Mouse (Mus musculus) testis, adult 2 months (tissue): ENCODE results near the gene Rpl18a. TPM values are rescaled to one million over a fixed set of nuclear protein-coding genes. Genes with fewer than 3 reads are reported as not detected.

ENCODE experiments used
- H3K27ac ChIP-seq: fragments of 200-500 bp; 2 replicates; pipeline ENCODE4 v1.5.1; 2012; ENCODE audit warnings: low read depth, low read length; ENCODE audit not compliant: control insufficient read depth, insufficient read depth
- H3K27me3 ChIP-seq: fragments of 200-500 bp; 2 replicates; pipeline ENCODE4 v1.6.1; 2012; ENCODE audit warnings: mild to moderate bottlenecking, low read length, moderate library complexity; ENCODE audit not compliant: control insufficient read depth, insufficient read depth
- H3K36me3 ChIP-seq: fragments of 200-500 bp; 2 replicates; pipeline ENCODE4 v1.6.1; 2012; ENCODE audit warnings: mild to moderate bottlenecking, low read length; ENCODE audit not compliant: control insufficient read depth, insufficient read depth
- H3K4me1 ChIP-seq: fragments of 200-500 bp; 2 replicates; pipeline ENCODE4 v1.6.1; 2012; ENCODE audit warnings: low read length; ENCODE audit not compliant: control insufficient read depth, insufficient read depth
- H3K4me3 ChIP-seq: fragments of 200-500 bp; 2 replicates; pipeline ENCODE4 v1.5.1; 2012; ENCODE audit warnings: low read depth, mild to moderate bottlenecking, low read length, moderate library complexity, mixed read lengths; ENCODE audit not compliant: control insufficient read depth
- CTCF ChIP-seq: fragments of 200-500 bp; IDR thresholded peaks from 2 replicates; pipeline ENCODE4 v1.5.1; 2012; ENCODE audit warnings: low read depth, mild to moderate bottlenecking, inconsistent platforms, low read length, moderate library complexity; ENCODE audit not compliant: control insufficient read depth, insufficient read depth, insufficient replicate concordance
- POLR2A ChIP-seq: fragments of 200-500 bp; IDR thresholded peaks from 2 replicates; pipeline ENCODE4 v1.6.1; 2012; ENCODE audit warnings: low read depth, mild to moderate bottlenecking, inconsistent platforms, low read length, moderate library complexity; ENCODE audit not compliant: control insufficient read depth
- polyA plus RNA-seq: library from polyadenylated mRNA; depleted of rRNA; stranded (reverse); fragments of >200 nt; gene quantifications from 2 replicates; pipeline ENCODE4 v1.2.3, GENCODE M21; 2012; rRNA removed

Rpl18a gene
- polyA plus RNA-seq, 1 experiment: 1,162 TPM

DNA sequence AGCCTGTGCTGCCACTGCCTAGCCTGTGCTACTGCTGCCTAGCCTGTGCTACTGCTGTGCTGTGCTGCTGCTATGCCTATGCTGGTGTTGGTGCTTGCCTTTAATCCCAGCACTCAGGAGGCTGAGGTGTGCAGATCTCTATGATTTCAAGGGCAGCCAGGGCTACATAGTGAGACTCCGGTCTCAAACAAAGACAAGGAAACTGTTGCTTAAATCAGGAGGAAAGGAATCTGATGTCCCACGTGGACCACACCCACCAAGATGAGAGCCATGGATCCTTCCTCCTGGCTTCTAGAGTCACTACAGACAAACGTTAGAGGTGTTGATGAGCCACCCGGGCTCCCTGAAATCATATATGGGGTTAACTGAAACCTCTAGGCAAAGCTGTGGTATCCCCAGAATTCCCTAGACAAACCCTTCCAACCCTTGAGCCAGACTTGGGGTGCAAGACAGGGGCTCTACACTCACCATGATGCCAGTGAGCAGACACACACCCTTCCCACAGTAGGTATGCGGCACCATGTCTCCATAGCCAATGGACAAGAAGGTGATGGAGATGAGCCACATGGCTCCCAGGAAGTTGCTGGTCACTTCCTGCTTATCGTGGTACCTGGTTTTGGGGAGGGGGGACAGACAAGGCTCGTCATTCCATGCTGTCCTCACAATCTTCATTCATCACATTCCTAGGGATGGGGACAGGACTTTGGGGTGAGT, 46.9 kb downstream of the Rpl18a start:
- H3K4me1 ChIP-seq: no peaks in the 10 kb centered on the region
- H3K27me3 ChIP-seq: no peaks in the 10 kb centered on the region
- no peaks in the 10 kb centered on the region for H3K36me3 ChIP-seq
- no peak overlapping the region for H3K27ac ChIP-seq
- H3K4me3 ChIP-seq: no peak overlapping the region
- TF ChIP-seq POLR2A: no peak
- TF ChIP-seq CTCF: no peak

DNA sequence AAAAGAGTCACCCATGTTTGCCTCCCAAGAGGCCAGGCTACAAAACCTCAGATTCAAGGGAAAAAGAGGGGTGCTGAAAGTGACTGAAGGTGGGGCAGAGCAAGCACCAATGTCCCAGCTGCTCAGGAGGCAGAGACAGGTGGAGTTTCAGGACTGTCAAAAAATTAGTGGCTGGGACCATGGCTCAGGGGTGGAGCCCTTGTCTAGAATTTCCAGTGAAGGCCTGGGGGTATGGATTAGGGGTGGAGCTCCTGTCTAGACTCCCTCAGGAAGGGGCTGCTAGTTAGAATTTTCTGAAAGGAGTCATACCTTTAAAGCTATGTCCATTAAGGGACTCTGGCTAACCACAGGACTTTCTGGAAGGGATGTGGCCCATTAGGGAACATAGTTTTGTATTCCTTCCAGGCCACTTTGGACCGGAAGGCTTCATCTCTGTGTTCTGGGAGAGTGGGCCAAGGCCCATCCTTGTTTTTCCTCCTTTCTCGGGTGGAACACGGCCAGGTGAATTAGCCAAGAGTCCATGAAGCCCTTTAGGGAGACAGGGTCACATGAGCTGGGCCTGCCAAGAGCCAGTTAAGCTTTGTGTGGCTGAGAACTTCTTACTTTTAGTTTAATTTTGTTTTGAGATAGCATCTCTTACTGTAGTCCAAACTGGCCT, 47.8 kb downstream of the Rpl18a start:
- Histone ChIP-seq H3K36me3 (no peaks in the 10 kb centered on the region), H3K4me3 (no peak overlapping the region), H3K27ac (no peak overlapping the region), H3K27me3 (no peaks in the 10 kb centered on the region), H3K4me1 (no peaks in the 10 kb centered on the region)
- TF ChIP-seq CTCF: no peak
- TF ChIP-seq POLR2A: no peak

DNA sequence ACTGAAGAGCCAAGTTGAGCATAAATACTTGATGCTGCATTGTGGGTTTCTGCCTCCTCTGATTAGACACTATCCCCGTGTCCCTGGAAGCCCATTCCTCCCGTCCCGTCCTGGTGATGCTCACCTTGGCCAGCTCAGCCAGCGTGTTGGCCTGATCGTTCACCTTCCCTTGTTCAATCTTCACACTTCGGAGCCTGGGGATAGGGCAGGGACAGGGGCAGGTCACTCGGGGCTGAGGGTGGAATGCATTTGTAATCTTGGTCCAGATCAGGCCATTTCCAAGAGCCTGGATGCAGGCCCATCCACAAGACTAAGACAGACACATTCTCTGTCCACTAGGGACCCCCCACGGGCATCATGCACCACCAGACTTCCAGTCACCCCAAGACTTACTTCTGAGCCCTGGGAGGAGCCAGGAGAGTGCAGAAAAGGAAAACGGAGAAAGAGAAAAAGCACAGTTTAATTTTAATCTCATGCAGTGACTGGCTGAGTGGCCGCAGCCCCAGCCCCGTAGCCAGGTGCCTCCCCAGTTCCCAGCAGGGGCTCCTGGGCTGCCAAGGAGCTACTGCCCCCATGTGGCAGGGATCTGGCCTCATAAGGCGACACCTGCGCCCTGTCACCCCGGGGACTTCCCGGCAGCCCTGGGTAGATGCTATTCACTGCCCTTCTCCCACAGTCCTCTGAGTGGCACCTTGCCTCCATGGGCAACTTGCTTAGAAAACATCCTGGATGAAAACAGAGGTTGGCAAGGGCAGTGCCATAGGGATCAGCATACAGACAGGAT, 50.6 kb downstream of the Rpl18a start:
- Histone ChIP-seq H3K4me3 (no peak overlapping the region), H3K36me3 (no peaks in the 10 kb centered on the region), H3K4me1 (peaks cover 1% of the 10 kb centered on the region), H3K27me3 (no peaks in the 10 kb centered on the region), H3K27ac (no peak overlapping the region)
- no peak for TF ChIP-seq POLR2A
- TF ChIP-seq CTCF: no peak

DNA sequence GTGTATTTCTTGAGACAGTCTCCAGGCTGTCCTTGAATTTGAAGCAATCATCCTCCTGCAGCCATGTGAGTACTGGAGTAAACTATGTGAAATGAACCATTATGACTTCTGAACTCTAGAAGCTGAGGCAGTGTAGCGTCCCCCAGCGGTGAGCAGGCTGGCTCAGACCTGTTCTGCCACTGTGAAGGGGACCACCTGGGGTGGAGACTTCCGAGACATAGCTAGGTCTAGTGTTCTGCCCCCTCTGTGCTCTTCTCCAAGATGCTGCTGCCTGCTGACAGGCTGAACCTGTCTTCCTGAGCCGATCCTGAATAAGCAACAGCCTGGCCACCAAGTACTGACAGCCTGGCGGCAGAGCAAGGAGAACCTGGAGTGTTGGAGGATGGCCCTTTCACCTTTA, 52.1 kb downstream of the Rpl18a start:
- Histone ChIP-seq H3K4me1 (peaks cover 10% of the 10 kb centered on the region), H3K27me3 (no peaks in the 10 kb centered on the region), H3K27ac (no peak overlapping the region), H3K36me3 (no peaks in the 10 kb centered on the region), H3K4me3 (no peak overlapping the region)
- TF ChIP-seq CTCF: no peak
- TF ChIP-seq POLR2A: no peak

Other genes with a start within 250 kb of the Rpl18a start
- gene Pgpep1, start 237.0 kb downstream of the Rpl18a start, polyA plus RNA-seq: 3.7 and 4.9 TPM in 2 replicates
- gene Lsm4, start 224.2 kb downstream of the Rpl18a start, polyA plus RNA-seq: 148 and 168 TPM in 2 replicates
- 79.2 and 105 TPM in 2 replicates for gene Jund, start 198.5 kb downstream of the Rpl18a start, polyA plus RNA-seq
- 286 and 302 TPM in 2 replicates for gene Iqcn, start 194.0 kb downstream of the Rpl18a start, polyA plus RNA-seq
- gene Gm3336, start 178.9 kb downstream of the Rpl18a start, polyA plus RNA-seq: 0.86 and 0.91 TPM in 2 replicates
- 1.1 TPM in 2 replicates for gene Pde4c, start 173.7 kb downstream of the Rpl18a start, polyA plus RNA-seq
- 7.9 and 8.2 TPM in 2 replicates for gene Rab3a, start 142.7 kb downstream of the Rpl18a start, polyA plus RNA-seq
- gene Mpv17l2, start 136.5 kb downstream of the Rpl18a start, polyA plus RNA-seq: 13.5 and 14.4 TPM in 2 replicates
- 25.1 and 30.8 TPM in 2 replicates for gene Pik3r2, start 120.7 kb downstream of the Rpl18a start, polyA plus RNA-seq
- 11.0 and 13.1 TPM in 2 replicates for gene Mast3, start 92.4 kb downstream of the Rpl18a start, polyA plus RNA-seq
- 0.25 and 0.40 TPM in 2 replicates for gene Il12rb1, start 89.0 kb downstream of the Rpl18a start, polyA plus RNA-seq
- 17.1 and 19.4 TPM in 2 replicates for gene Arrdc2, start 57.7 kb downstream of the Rpl18a start, polyA plus RNA-seq
- gene Kcnn1, start 34.2 kb downstream of the Rpl18a start, polyA plus RNA-seq: 0.72 and 1.5 TPM in 2 replicates
- gene Ccdc124, start 23.5 kb downstream of the Rpl18a start, polyA plus RNA-seq: 51.3 and 65.9 TPM in 2 replicates
- 1.3 and 1.5 TPM in 2 replicates for gene Slc5a5, start 4.7 kb downstream of the Rpl18a start, polyA plus RNA-seq
- 18.3 and 18.5 TPM in 2 replicates for gene Map1s, start 8.5 kb upstream of the Rpl18a start, polyA plus RNA-seq